Mouse (Mus musculus) lung, adult 2 months (tissue): ENCODE measurements at regions not wholly inside any gene's neighbourhood (a gene's known extent, or its start where the extent isn't known, plus 50 kb on each side); places are given as distances from the start of the nearest gene placed in this dataset.

ENCODE experiments used
- DNase-seq: peaks from one replicate; pipeline ENCODE4 v3.0.0; 2022
- H3K4me1 ChIP-seq: fragments of 200-500 bp; 2 replicates; pipeline ENCODE4 v1.6.1; 2011; ENCODE audit warnings: low read length; ENCODE audit not compliant: control insufficient read depth, insufficient read depth
- H3K4me3 ChIP-seq: fragments of 200-500 bp; replicated peaks from 2 replicates; pipeline ENCODE3; 2011; ENCODE audit warnings: low read depth, mild to moderate bottlenecking, control low read depth, low read length; ENCODE audit errors: extremely low read depth
- CTCF ChIP-seq: fragments of 200-500 bp; IDR thresholded peaks from 2 replicates; pipeline ENCODE4 v1.5.1; 2011; ENCODE audit warnings: mild to moderate bottlenecking, low read length, control low read depth; ENCODE audit not compliant: insufficient read depth
- POLR2A ChIP-seq: fragments of 200-500 bp; IDR thresholded peaks from 2 replicates; pipeline ENCODE4 v1.6.1; 2011; ENCODE audit warnings: low read depth, mild to moderate bottlenecking, control low read depth, low read length, borderline replicate concordance; ENCODE audit errors: extremely low read depth
- WGBS: fragments of 180-500 bp; shearing (Covaris S2); methylation state at CpG from one replicate; pipeline ENCODE4 v1.1.7; 2018; 5-methylcytosine and 5-hydroxymethylcytosine counted together

- 52% methylated on average over 3 of the region's 3 CpGs for WGBS
- H3K4me1 ChIP-seq, result no peaks in the 10 kb centered on the region
- H3K4me3 ChIP-seq, result no peak overlapping the region
- no peak for DNase-seq
- no peak for TF ChIP-seq POLR2A
- TF ChIP-seq CTCF, result no peak
These were observed 50.1 kb upstream of the Gadd45a start for GRCm38 (mm10) chr6:67087393-67087792.
